Mouse (Mus musculus): ENCODE results near the gene Slc35f4. TPM values are rescaled to one million over a fixed set of nuclear protein-coding genes. Genes with fewer than 3 reads are reported as not detected.

The Slc35f4 gene
- polyA plus RNA-seq, 1 experiment from 2014 or later: 6.4 TPM

- no peaks in the 10 kb centered on the region for H3K4me1 ChIP-seq
- 56% methylated on average over 7 of the region's 7 CpGs for WGBS
- H3K27ac ChIP-seq (replicated peaks): no peak overlapping the region
- no peaks in the 10 kb centered on the region for H3K36me3 ChIP-seq
- H3K9ac ChIP-seq (replicated peaks): no peak overlapping the region
- no peak overlapping the region for H3K4me3 ChIP-seq
- peak; percentile 75 for ATAC-seq (replicated peaks)
- H3K9me3 ChIP-seq: no peaks in the 10 kb centered on the region
- H3K27me3 ChIP-seq: no peaks in the 10 kb centered on the region
- no peak overlapping the region for H3K4me2 ChIP-seq (replicated peaks)
Measured at GRCm38 (mm10) chr14:49348164-49348896, 177.5 kb downstream of the Slc35f4 start.

DNA sequence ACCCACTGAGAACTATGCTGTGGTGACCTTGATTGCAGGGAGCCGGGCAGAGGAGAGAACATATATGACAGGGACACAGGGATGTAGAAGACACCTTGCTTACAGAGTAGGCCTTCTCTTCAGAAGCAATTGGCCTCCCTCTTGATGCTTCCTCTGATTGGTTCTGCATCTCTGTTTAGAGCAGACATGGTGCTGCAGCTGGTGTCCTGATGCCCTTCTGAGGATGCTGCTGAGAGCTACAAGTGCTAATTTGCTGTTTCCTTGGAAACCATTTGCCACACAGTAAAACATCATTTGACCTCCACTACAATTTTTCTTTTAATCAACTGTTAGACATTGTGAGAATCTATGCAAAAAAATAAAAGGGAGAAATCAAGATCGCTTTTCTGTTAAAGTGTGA lies 180.0 kb downstream of the Slc35f4 start:
- Histone ChIP-seq H3K4me2 (replicated peaks) (no peak overlapping the region), H3K36me3 (no peaks in the 10 kb centered on the region), H3K9me3 (no peaks in the 10 kb centered on the region), H3K4me3 (no peak overlapping the region), H3K27me3 (no peaks in the 10 kb centered on the region), H3K4me1 (no peaks in the 10 kb centered on the region), H3K27ac (replicated peaks) (no peak overlapping the region), H3K9ac (replicated peaks) (no peak overlapping the region)
- ATAC-seq (replicated peaks): no peak; the same call in 1 of the 2 replicates
- WGBS: 78% methylated on average over 2 of the region's 2 CpGs

GRCm38 (mm10) chr14:49337011-49337410 lies 188.8 kb downstream of the Slc35f4 start:
- H3K36me3 ChIP-seq: no peaks in the 10 kb centered on the region
- ATAC-seq (replicated peaks): no peak
- no peak overlapping the region for H3K9ac ChIP-seq (replicated peaks)
- no peak overlapping the region for H3K4me3 ChIP-seq
- no peak overlapping the region for H3K27ac ChIP-seq (replicated peaks)
- H3K4me2 ChIP-seq (replicated peaks): no peak overlapping the region
- H3K4me1 ChIP-seq: no peaks in the 10 kb centered on the region
- H3K9me3 ChIP-seq: no peaks in the 10 kb centered on the region
- H3K27me3 ChIP-seq: no peaks in the 10 kb centered on the region
- 82% methylated on average over 4 of the region's 4 CpGs for WGBS

GRCm38 (mm10) chr14:49333841-49334240 lies 192.0 kb downstream of the Slc35f4 start:
- Histone ChIP-seq H3K9me3 (no peaks in the 10 kb centered on the region), H3K27ac (replicated peaks) (0 out of 2 replicates have a peak overlapping the region, but pooled peaks have one; percentile 39), H3K4me3 (no peak overlapping the region), H3K4me1 (no peaks in the 10 kb centered on the region), H3K36me3 (no peaks in the 10 kb centered on the region), H3K27me3 (no peaks in the 10 kb centered on the region), H3K4me2 (replicated peaks) (no peak overlapping the region), H3K9ac (replicated peaks) (no peak overlapping the region)
- ATAC-seq (replicated peaks): peak; percentile 32; the same call in 1 of the 2 replicates
- WGBS: 88% methylated on average over 2 of the region's 2 CpGs

GRCm38 (mm10) chr14:49316493-49316894 lies 209.4 kb downstream of the Slc35f4 start:
- Histone ChIP-seq H3K36me3 (no peaks in the 10 kb centered on the region), H3K27me3 (no peaks in the 10 kb centered on the region), H3K9me3 (no peaks in the 10 kb centered on the region), H3K4me3 (no peak overlapping the region), H3K27ac (replicated peaks) (no peak overlapping the region), H3K9ac (replicated peaks) (no peak overlapping the region), H3K4me2 (replicated peaks) (no peak overlapping the region), H3K4me1 (peaks cover 22% of the 10 kb centered on the region)
- 5% methylated on average over 5 of the region's 5 CpGs for WGBS
- ATAC-seq (replicated peaks): no peak

GRCm38 (mm10) chr14:49313981-49314380 lies 211.9 kb downstream of the Slc35f4 start:
- Histone ChIP-seq H3K36me3 (no peaks in the 10 kb centered on the region), H3K27ac (replicated peaks) (no peak overlapping the region), H3K4me3 (no peak overlapping the region), H3K4me1 (peaks cover 35% of the 10 kb centered on the region), H3K27me3 (no peaks in the 10 kb centered on the region), H3K9me3 (no peaks in the 10 kb centered on the region), H3K4me2 (replicated peaks) (no peak overlapping the region), H3K9ac (replicated peaks) (no peak overlapping the region)
- WGBS: 21% methylated on average over 7 of the region's 7 CpGs
- ATAC-seq (replicated peaks): no peak

GRCm38 (mm10) chr14:49313376-49313775 lies 212.5 kb downstream of the Slc35f4 start:
- Histone ChIP-seq H3K9ac (replicated peaks) (no peak overlapping the region), H3K36me3 (no peaks in the 10 kb centered on the region), H3K27me3 (no peaks in the 10 kb centered on the region), H3K4me3 (no peak overlapping the region), H3K4me1 (peaks cover 35% of the 10 kb centered on the region), H3K9me3 (no peaks in the 10 kb centered on the region), H3K27ac (replicated peaks) (0 out of 2 replicates have a peak overlapping the region, but pooled peaks have one; percentile 27), H3K4me2 (replicated peaks) (no peak overlapping the region)
- 72% methylated on average over 8 of the region's 8 CpGs for WGBS
- no peak for ATAC-seq (replicated peaks)

DNA sequence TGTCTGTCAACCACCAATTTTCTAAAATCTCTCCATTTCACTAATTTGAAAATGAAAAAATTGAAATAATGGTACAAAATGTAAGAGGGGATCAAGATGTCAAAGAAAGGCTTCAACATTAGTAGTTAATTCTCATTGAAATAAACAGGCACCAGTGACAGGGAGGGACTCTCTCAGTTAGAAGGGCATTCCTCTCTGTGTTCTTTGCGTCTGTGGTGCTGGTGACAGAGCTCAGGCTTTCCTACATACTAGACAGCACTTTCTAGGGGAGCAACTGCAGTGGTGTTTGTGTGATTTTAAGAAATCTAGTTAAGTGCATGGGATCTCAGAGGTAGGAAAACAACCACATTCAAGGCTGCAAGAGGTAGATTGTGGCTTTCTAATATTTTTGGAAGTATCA lies 214.3 kb downstream of the Slc35f4 start:
- Histone ChIP-seq H3K9ac (replicated peaks) (no peak overlapping the region), H3K27me3 (no peaks in the 10 kb centered on the region), H3K4me3 (no peak overlapping the region), H3K36me3 (no peaks in the 10 kb centered on the region), H3K27ac (replicated peaks) (peak overlapping the region; percentile 55), H3K9me3 (no peaks in the 10 kb centered on the region), H3K4me1 (peaks cover 33% of the 10 kb centered on the region), H3K4me2 (replicated peaks) (no peak overlapping the region)
- ATAC-seq (replicated peaks): peak; percentile 67; the same call in 1 of the 2 replicates
- 15% methylated on average over 1 of the region's 1 CpGs for WGBS

DNA sequence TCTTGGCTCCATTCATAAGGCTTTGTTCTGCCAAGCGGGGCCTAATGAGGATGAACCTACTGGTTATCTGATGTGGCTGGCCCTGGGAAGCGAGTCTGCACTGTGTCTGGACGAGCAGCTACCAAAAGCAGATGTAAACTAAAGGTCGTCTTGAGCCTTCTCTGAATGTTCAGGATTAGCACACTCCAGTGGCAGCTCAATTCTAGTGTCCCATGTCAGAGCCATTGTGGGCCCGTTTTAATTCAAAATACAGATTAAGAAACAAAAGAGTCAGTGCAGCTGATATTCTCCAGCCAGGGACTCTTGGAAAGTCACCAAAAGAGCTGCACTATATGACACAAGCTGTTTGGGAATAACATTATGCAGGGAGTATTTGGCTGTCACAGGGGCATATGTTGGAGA lies 214.8 kb downstream of the Slc35f4 start:
- ATAC-seq (replicated peaks): peak; percentile 89
- peak overlapping the region; percentile 84 for H3K27ac ChIP-seq (replicated peaks)
- no peaks in the 10 kb centered on the region for H3K27me3 ChIP-seq

DNA sequence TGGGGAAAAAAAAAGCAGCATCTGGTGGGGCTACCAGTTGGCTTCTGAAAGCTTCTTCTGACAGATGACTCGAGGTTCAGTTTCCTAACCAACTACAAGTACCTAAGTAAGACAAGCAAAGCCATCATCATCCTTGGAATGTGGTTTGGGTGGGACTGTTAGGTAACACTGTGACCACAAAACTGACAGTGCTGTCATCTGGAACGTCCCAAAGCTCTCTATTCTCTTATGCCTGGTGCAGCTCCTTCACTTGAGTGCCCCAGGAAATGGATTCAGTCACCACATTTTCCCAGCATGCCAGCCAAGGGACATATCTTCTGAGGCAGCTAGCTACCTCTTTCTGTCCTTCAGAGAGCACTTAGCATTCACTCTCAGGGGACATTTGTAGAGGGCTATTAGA lies 216.2 kb downstream of the Slc35f4 start:
- Histone ChIP-seq H3K4me3 (no peak overlapping the region), H3K27me3 (no peaks in the 10 kb centered on the region), H3K4me2 (replicated peaks) (no peak overlapping the region), H3K27ac (replicated peaks) (no peak overlapping the region), H3K4me1 (peaks cover 31% of the 10 kb centered on the region), H3K36me3 (no peaks in the 10 kb centered on the region), H3K9me3 (no peaks in the 10 kb centered on the region), H3K9ac (replicated peaks) (no peak overlapping the region)
- 76% methylated on average over 2 of the region's 2 CpGs for WGBS
- ATAC-seq (replicated peaks): no peak

More for the DNA sequence above, 214.8 kb downstream of the Slc35f4 start:
- H3K4me2 ChIP-seq (replicated peaks): no peak overlapping the region
- H3K36me3 ChIP-seq: no peaks in the 10 kb centered on the region
- H3K9ac ChIP-seq (replicated peaks): no peak overlapping the region
- no peaks in the 10 kb centered on the region for H3K9me3 ChIP-seq
- peaks cover 30% of the 10 kb centered on the region for H3K4me1 ChIP-seq
- 9% methylated on average over 5 of the region's 5 CpGs for WGBS
- H3K4me3 ChIP-seq: no peak overlapping the region

DNA sequence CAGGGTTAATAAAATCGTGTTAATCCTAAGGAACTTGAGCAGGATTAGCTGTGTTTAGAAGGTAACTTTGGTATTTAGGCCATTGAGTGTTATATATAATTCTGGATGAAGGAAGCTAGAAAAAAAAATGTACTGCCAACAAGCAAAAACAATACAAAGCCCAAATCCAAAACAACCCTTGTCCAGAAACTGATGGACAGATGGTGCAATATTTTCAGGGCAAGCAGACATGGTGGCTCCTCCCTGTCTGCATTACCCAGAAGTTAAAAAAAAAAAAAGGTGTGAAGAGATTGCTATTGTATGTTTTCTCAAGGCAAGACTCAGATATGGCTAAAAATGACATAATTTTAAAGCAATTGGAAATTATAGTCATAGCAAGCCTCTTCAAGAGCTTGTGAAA lies 217.3 kb downstream of the Slc35f4 start:
- Histone ChIP-seq H3K36me3 (no peaks in the 10 kb centered on the region), H3K4me2 (replicated peaks) (no peak overlapping the region), H3K9me3 (no peaks in the 10 kb centered on the region), H3K4me1 (peaks cover 27% of the 10 kb centered on the region), H3K27me3 (no peaks in the 10 kb centered on the region), H3K27ac (replicated peaks) (no peak overlapping the region), H3K4me3 (no peak overlapping the region), H3K9ac (replicated peaks) (no peak overlapping the region)
- no peak for ATAC-seq (replicated peaks)
- 64% methylated on average over 1 of the region's 1 CpGs for WGBS

DNA sequence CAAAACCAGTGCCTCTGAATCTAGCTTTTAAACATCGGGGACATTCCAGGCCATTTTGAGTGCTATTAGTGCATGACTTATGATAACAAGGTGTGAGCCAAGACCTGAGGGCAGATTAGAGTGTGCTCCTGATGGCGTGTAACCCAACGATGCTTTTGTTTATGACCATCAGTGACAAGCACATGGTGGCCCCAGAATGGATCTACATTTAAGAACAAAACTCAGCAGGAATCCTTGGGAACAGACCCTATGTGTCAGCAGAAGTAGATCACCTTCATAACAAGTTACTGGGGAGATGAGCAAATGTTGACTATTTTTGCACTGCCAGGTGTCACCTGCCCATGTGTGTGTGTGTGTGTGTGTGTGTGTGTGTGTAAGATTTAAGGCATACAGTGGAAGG lies 218.0 kb downstream of the Slc35f4 start:
- Histone ChIP-seq H3K9ac (replicated peaks) (no peak overlapping the region), H3K27me3 (no peaks in the 10 kb centered on the region), H3K36me3 (no peaks in the 10 kb centered on the region), H3K4me3 (no peak overlapping the region), H3K9me3 (no peaks in the 10 kb centered on the region), H3K27ac (replicated peaks) (no peak overlapping the region), H3K4me1 (peaks cover 20% of the 10 kb centered on the region), H3K4me2 (replicated peaks) (no peak overlapping the region)
- ATAC-seq (replicated peaks): no peak
- 88% methylated on average over 3 of the region's 3 CpGs for WGBS
